Mouse (Mus musculus) megakaryocyte, embryonic 14.5 days (primary cell): ENCODE measurements around the gene Lsm5.

Experiments used
- FLI1 ChIP-seq: IDR thresholded peaks from 2 replicates; pipeline ENCODE4 v1.6.1; 2012; ENCODE audit warnings: low read length, inconsistent platforms, mixed read lengths
- GATA1 ChIP-seq: IDR thresholded peaks from 3 replicates; pipeline ENCODE4 v1.6.1; 2012; ENCODE audit warnings: mixed read lengths, low read length, inconsistent platforms, borderline replicate concordance

DNA sequence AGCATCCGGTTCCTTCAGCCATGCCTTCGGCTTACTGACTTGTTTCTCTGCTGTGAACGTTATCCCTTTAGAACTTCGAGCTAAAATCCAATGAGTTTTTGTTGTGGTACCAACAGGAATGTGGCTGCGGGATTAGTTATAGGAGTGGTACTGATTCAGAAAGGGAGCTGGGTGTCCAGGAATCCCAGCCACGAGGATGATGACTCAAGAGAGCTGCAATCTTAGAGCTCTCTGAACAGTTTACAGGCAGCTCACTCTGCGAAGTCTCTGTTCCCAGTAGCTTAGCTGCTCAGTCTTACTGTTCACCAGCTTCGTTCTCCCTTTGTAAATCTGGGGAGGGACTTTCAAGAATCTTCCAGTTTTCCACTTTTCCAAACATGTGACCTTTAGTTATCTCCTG is 49.1 kb downstream of the Lsm5 start:
- TF ChIP-seq GATA1 (no peak), FLI1 (no peak)
